Mouse (Mus musculus) stomach, embryonic 14.5 days (tissue): ENCODE data around the gene Stard13. TPM values are rescaled to one million over a fixed set of nuclear protein-coding genes. Genes with fewer than 3 reads are reported as not detected.

Source experiments
- ATAC-seq: fragments of 200-750 bp; cut with Nextera tagmentation; 2 replicates; pipeline ENCODE4 v1.8.0; 2017; ENCODE audit warnings: low read depth, moderate TSS enrichment; ENCODE audit not compliant: insufficient number of reproducible peaks, insufficient read depth, low FRiP score
- H3K27ac ChIP-seq: fragments of 300-500 bp; sonication (generic); 2 replicates; pipeline ENCODE4 v1.5.1; 2014; ENCODE audit warnings: mild to moderate bottlenecking, low read length, moderate library complexity, mixed read lengths
- H3K27me3 ChIP-seq: fragments of 300-500 bp; sonication (generic); 2 replicates; pipeline ENCODE4 v1.6.1; 2014; ENCODE audit warnings: low read length, control low read depth, mixed read lengths; ENCODE audit not compliant: control insufficient read depth, insufficient read depth
- H3K36me3 ChIP-seq: fragments of 300-500 bp; sonication (generic); 2 replicates; pipeline ENCODE4 v1.6.1; 2014; ENCODE audit warnings: mild to moderate bottlenecking, control low read depth, low read length, moderate library complexity, mixed read lengths; ENCODE audit not compliant: control insufficient read depth, insufficient read depth
- H3K4me1 ChIP-seq: fragments of 300-500 bp; sonication (generic); 2 replicates; pipeline ENCODE4 v1.6.1; 2014; ENCODE audit warnings: low read length, control low read depth, mixed read lengths; ENCODE audit not compliant: control insufficient read depth, insufficient read depth
- H3K4me2 ChIP-seq: fragments of 300-500 bp; sonication (generic); replicated peaks from 2 replicates; pipeline ENCODE4 v1.6.1; 2014; ENCODE audit warnings: low read depth, low read length, control low read depth
- H3K4me3 ChIP-seq: fragments of 300-500 bp; sonication (generic); 2 replicates; pipeline ENCODE4 v1.5.1; 2014; ENCODE audit warnings: low read depth, low read length, control low read depth
- H3K9ac ChIP-seq: fragments of 300-500 bp; sonication (generic); replicated peaks from 2 replicates; pipeline ENCODE4 v1.6.1; 2014; ENCODE audit warnings: low read depth, mild to moderate bottlenecking, control low read depth, low read length, moderate library complexity, mixed read lengths
- H3K9me3 ChIP-seq: fragments of 300-500 bp; sonication (generic); 2 replicates; pipeline ENCODE4 v1.6.1; 2016; ENCODE audit warnings: low read depth, low read length, control low read depth; ENCODE audit not compliant: control insufficient read depth
- WGBS: fragments of 180-500 bp; shearing (Covaris S2); extraction: QIAGEN DNeasy Blood & Tissue Kit; methylation state at CpG from one replicate; pipeline ENCODE4 v1.1.7; 2014; 5-methylcytosine and 5-hydroxymethylcytosine counted together
- polyA plus RNA-seq: library from polyadenylated mRNA; unstranded; fragments of >200 nt; fragmentation: Nextera tagmentation; extraction: Ambion mirVana; gene quantifications from 2 replicates; pipeline ENCODE4 v1.2.1, GENCODE M21; 2014

Stard13 gene
- polyA plus RNA-seq, 1 experiment from 2014 or later = 14.1 TPM

DNA sequence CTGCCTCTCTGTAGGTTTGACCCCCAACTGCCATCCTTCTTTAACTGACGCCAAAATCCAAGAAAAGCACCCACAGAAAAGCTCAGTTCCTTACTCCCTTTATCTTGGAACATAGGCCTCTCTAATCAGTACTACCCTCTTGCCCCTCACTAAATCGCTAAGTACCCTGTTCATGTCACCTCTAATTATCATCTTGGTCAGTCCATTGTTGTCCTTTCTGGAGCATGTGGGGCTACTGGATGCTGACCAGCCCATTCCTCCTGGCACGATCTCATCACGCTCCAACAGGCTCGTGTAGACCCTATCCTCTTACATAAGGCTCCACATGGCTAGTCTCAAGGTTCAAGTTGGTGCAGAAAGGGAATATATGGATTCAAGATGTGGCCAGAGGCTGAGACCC lies 2.8 kb upstream of the Stard13 start:
- ATAC-seq = no peak
- Histone ChIP-seq H3K9me3 (no peaks in the 10 kb centered on the region), H3K9ac (no peak overlapping the region), H3K4me2 (no peak overlapping the region), H3K27me3 (no peaks in the 10 kb centered on the region), H3K4me1 (0 out of 2 replicates have a peak, but pooled peaks cover 3% of the 10 kb centered on the region), H3K36me3 (no peaks in the 10 kb centered on the region), H3K27ac (no peak overlapping the region), H3K4me3 (no peak overlapping the region)
- WGBS = 87% methylated on average over 5 of the region's 5 CpGs

- H3K36me3 ChIP-seq = no peaks in the 10 kb centered on the region
- no peak overlapping the region for H3K27ac ChIP-seq
- 0 out of 2 replicates have a peak, but pooled peaks cover 3% of the 10 kb centered on the region for H3K4me1 ChIP-seq
- ATAC-seq = no peak
- H3K4me3 ChIP-seq = peak overlapping the region; percentile 64
- no peaks in the 10 kb centered on the region for H3K27me3 ChIP-seq
- H3K4me2 ChIP-seq = peak overlapping the region; percentile 97
- 19% methylated on average over 12 of the region's 13 CpGs for WGBS
- no peaks in the 10 kb centered on the region for H3K9me3 ChIP-seq
- peak overlapping the region; percentile 57; the same call in 1 of the 2 replicates for H3K9ac ChIP-seq
Measured at GRCm38 (mm10) chr5:151232576-151233299, 898 bp downstream of the Stard13 start.

DNA sequence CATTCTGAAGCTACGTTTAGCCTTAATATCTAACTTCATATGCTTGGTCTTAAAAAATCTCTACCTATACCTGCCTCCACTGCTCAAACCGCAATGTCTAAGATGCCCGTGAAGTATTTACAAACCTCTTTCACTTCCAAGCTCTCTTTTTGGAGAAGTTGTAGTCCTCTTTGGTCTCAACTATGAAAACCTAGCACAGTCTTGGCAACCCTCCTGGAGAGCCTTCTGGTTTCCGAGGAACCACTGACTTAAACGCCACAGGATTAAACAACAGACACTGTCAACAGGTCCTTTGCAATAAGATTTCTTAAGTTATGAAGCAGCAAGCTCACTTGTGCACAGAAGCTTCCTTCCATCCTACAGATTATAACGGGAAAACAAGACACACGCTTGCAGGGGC lies 1.8 kb downstream of the Stard13 start:
- no peak overlapping the region for H3K27ac ChIP-seq
- no peak overlapping the region for H3K4me3 ChIP-seq
- H3K9me3 ChIP-seq = no peaks in the 10 kb centered on the region
- no peak for ATAC-seq
- 86% methylated on average over 7 of the region's 7 CpGs for WGBS
- H3K36me3 ChIP-seq = no peaks in the 10 kb centered on the region
- no peaks in the 10 kb centered on the region for H3K27me3 ChIP-seq
- H3K9ac ChIP-seq = no peak overlapping the region
- no peak overlapping the region for H3K4me2 ChIP-seq
- H3K4me1 ChIP-seq = 0 out of 2 replicates have a peak, but pooled peaks cover 3% of the 10 kb centered on the region

DNA sequence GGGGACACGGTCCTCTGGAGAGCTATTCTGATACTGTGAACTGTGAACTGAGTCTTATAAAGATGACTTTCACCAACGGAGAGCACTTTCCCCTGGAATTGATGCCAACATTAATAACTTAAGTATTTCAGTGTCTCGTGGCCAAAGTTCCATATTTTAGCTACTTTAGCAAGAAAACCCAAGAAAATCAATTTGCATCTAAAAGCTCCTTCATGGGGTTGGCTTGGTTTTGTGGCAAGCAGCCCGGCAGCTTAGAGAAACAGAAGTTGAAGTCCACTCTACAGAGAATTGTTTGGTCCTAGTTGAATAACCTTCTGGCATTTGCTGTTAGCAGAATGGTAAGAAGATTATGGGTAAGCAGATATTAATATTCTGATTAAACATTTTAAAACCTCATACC lies 2.2 kb downstream of the Stard13 start:
- no peaks in the 10 kb centered on the region for H3K9me3 ChIP-seq
- 0 out of 2 replicates have a peak, but pooled peaks cover 3% of the 10 kb centered on the region for H3K4me1 ChIP-seq
- WGBS = 79% methylated on average over 4 of the region's 4 CpGs
- no peak for ATAC-seq
- no peaks in the 10 kb centered on the region for H3K27me3 ChIP-seq
- no peak overlapping the region for H3K4me2 ChIP-seq
- no peak overlapping the region for H3K4me3 ChIP-seq
- H3K9ac ChIP-seq = no peak overlapping the region
- no peaks in the 10 kb centered on the region for H3K36me3 ChIP-seq
- H3K27ac ChIP-seq = no peak overlapping the region

GRCm38 (mm10) chr5:151230427-151230826 lies 3.2 kb downstream of the Stard13 start:
- H3K4me2 ChIP-seq = no peak overlapping the region
- H3K4me1 ChIP-seq = 0 out of 2 replicates have a peak, but pooled peaks cover 3% of the 10 kb centered on the region
- 87% methylated on average over 4 of the region's 4 CpGs for WGBS
- ATAC-seq = no peak
- no peak overlapping the region for H3K9ac ChIP-seq
- no peaks in the 10 kb centered on the region for H3K9me3 ChIP-seq
- no peaks in the 10 kb centered on the region for H3K36me3 ChIP-seq
- no peak overlapping the region for H3K4me3 ChIP-seq
- H3K27ac ChIP-seq = no peak overlapping the region
- H3K27me3 ChIP-seq = no peaks in the 10 kb centered on the region

- no peak for ATAC-seq
- H3K4me3 ChIP-seq = no peak overlapping the region
- no peak overlapping the region for H3K4me2 ChIP-seq
- 72% methylated on average over 13 of the region's 13 CpGs for WGBS
- 0 out of 2 replicates have a peak, but pooled peaks cover 3% of the 10 kb centered on the region for H3K4me1 ChIP-seq
- no peaks in the 10 kb centered on the region for H3K27me3 ChIP-seq
- no peak overlapping the region for H3K9ac ChIP-seq
- no peaks in the 10 kb centered on the region for H3K9me3 ChIP-seq
- no peaks in the 10 kb centered on the region for H3K36me3 ChIP-seq
- H3K27ac ChIP-seq = no peak overlapping the region
Measured at GRCm38 (mm10) chr5:151228367-151229005, 5.2 kb downstream of the Stard13 start.

DNA sequence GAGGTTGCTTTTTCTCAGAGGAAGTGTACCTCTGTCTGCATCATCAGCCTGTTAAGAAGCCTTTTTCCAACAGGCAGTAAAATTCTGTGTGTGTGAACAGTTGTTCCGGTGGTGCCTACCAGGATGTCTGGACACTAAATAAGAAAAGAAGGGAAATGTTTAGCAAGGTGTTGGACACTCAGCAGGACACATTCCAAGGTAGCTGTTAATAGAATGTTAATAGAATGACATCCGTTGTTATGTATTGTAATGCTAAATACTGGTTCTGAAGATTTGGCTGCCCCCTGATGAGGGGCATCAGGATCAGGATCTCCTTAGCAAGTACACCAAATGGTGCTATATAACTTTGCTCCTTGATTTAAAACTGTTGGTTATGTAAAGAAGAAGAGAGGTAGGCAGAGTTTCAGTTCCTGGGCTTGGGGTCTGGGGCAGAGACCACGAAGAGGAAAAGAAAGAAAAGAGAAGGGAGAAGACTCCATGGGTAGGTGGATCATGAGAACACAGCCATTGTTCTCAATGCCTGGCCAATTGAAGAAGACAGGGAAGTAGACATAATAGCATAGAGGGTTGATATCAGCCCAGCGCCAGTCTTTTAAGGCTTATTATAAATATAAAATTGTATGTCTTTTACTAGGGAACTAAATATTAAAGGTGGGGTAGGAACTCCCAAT lies 9.8 kb downstream of the Stard13 start:
- Histone ChIP-seq H3K9me3 (no peaks in the 10 kb centered on the region), H3K4me2 (no peak overlapping the region), H3K9ac (no peak overlapping the region), H3K27me3 (no peaks in the 10 kb centered on the region), H3K4me3 (no peak overlapping the region), H3K27ac (no peak overlapping the region), H3K4me1 (no peaks in the 10 kb centered on the region), H3K36me3 (no peaks in the 10 kb centered on the region)
- no peak for ATAC-seq
- 63% methylated on average over 4 of the region's 4 CpGs for WGBS

DNA sequence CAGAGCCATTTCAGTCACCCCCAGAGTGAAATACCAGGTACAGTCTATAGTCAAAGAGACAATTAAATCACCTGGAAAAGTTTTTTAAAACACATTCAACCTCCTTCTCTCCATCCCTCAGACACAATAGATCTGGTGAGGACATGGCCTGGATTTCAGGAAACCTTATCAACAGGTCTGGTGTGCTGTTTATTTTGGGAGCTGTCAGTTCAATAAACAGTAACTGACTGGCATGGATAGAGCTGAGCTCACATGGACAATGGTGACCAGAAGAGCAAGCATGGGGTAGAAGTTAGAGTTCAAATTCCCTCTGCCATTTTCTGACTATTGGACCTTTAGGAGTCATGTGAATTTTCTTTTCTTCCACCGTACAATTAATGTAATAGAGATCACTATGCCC lies 10.8 kb downstream of the Stard13 start:
- Histone ChIP-seq H3K4me2 (no peak overlapping the region), H3K4me3 (no peak overlapping the region), H3K9me3 (no peaks in the 10 kb centered on the region), H3K4me1 (no peaks in the 10 kb centered on the region), H3K27ac (no peak overlapping the region), H3K27me3 (no peaks in the 10 kb centered on the region), H3K36me3 (no peaks in the 10 kb centered on the region), H3K9ac (no peak overlapping the region)
- no peak for ATAC-seq
- 100% methylated on average over 1 of the region's 1 CpGs for WGBS
